Mouse (Mus musculus) neural tube, embryonic 15.5 days (tissue): Measurements from ENCODE around the gene Ehbp1. TPM values are rescaled to one million over a fixed set of nuclear protein-coding genes. Genes with fewer than 3 reads are reported as not detected.

Source experiments
- ATAC-seq: fragments of 200-750 bp; cut with Nextera tagmentation; 2 replicates; pipeline ENCODE4 v1.8.0; 2017; ENCODE audit warnings: mild to moderate bottlenecking, moderate TSS enrichment, moderate library complexity; ENCODE audit not compliant: low FRiP score
- H3K27ac ChIP-seq: fragments of 300-500 bp; sonication (generic); replicated peaks from 2 replicates; pipeline ENCODE4 v1.5.1; 2015; ENCODE audit warnings: mild to moderate bottlenecking, inconsistent platforms
- H3K27me3 ChIP-seq: fragments of 300-500 bp; sonication (generic); replicated peaks from 2 replicates; pipeline ENCODE4 v1.6.1; 2015; ENCODE audit warnings: inconsistent platforms
- H3K36me3 ChIP-seq: fragments of 300-500 bp; sonication (generic); 2 replicates; pipeline ENCODE4 v1.6.1; 2015; ENCODE audit warnings: inconsistent platforms
- H3K4me1 ChIP-seq: fragments of 300-500 bp; sonication (generic); 2 replicates; pipeline ENCODE4 v1.6.1; 2015; ENCODE audit warnings: inconsistent platforms
- H3K4me2 ChIP-seq: fragments of 300-500 bp; sonication (generic); 2 replicates; pipeline ENCODE4 v1.6.1; 2015; ENCODE audit warnings: inconsistent platforms, mild to moderate bottlenecking, moderate library complexity
- H3K4me3 ChIP-seq: fragments of 300-500 bp; sonication (generic); replicated peaks from 2 replicates; pipeline ENCODE4 v1.5.1; 2015; ENCODE audit warnings: mild to moderate bottlenecking, inconsistent platforms
- H3K9ac ChIP-seq: fragments of 300-500 bp; sonication (generic); replicated peaks from 2 replicates; pipeline ENCODE4 v1.6.1; 2015; ENCODE audit warnings: mild to moderate bottlenecking, inconsistent platforms
- H3K9me3 ChIP-seq: fragments of 300-500 bp; sonication (generic); replicated peaks from 2 replicates; pipeline ENCODE4 v1.6.1; 2016; ENCODE audit warnings: inconsistent platforms
- WGBS: fragments of 180-500 bp; shearing (Covaris S2); methylation state at CpG from one replicate; pipeline ENCODE4 v1.1.7; 2015; ENCODE audit warnings: mixed read lengths; 5-methylcytosine and 5-hydroxymethylcytosine counted together
- polyA plus RNA-seq: library from polyadenylated mRNA; unstranded; fragments of >200 nt; fragmentation: Nextera tagmentation; extraction: Ambion mirVana; gene quantifications from 2 replicates; pipeline ENCODE4 v1.2.1, GENCODE M21; 2015

Ehbp1 gene
- polyA plus RNA-seq, 1 experiment from 2014 or later = 21.2 TPM

GRCm38 (mm10) chr11:22190576-22190975 lies 151.5 kb downstream of the Ehbp1 start:
- 87% methylated on average over 3 of the region's 3 CpGs for WGBS
- no peaks in the 10 kb centered on the region for H3K36me3 ChIP-seq
- ATAC-seq = no peak
- 0 out of 2 replicates have a peak, but pooled peaks cover 3% of the 10 kb centered on the region for H3K4me1 ChIP-seq
- H3K4me3 ChIP-seq = no peak overlapping the region
- no peak overlapping the region for H3K4me2 ChIP-seq
- no peaks in the 10 kb centered on the region for H3K27me3 ChIP-seq
- no peak overlapping the region for H3K27ac ChIP-seq
- no peak overlapping the region for H3K9ac ChIP-seq
- no peaks in the 10 kb centered on the region for H3K9me3 ChIP-seq

GRCm38 (mm10) chr11:22189970-22190369 lies 152.1 kb downstream of the Ehbp1 start:
- WGBS = 89% methylated on average over 3 of the region's 3 CpGs
- no peak for ATAC-seq
- Histone ChIP-seq H3K4me2 (no peak overlapping the region), H3K9ac (no peak overlapping the region), H3K9me3 (no peaks in the 10 kb centered on the region), H3K4me3 (no peak overlapping the region), H3K27me3 (no peaks in the 10 kb centered on the region), H3K27ac (no peak overlapping the region), H3K36me3 (no peaks in the 10 kb centered on the region), H3K4me1 (0 out of 2 replicates have a peak, but pooled peaks cover 3% of the 10 kb centered on the region)

- no peak overlapping the region for H3K4me2 ChIP-seq
- H3K4me3 ChIP-seq = no peak overlapping the region
- no peak for ATAC-seq
- H3K9ac ChIP-seq = no peak overlapping the region
- no peaks in the 10 kb centered on the region for H3K27me3 ChIP-seq
- H3K36me3 ChIP-seq = no peaks in the 10 kb centered on the region
- no peaks in the 10 kb centered on the region for H3K4me1 ChIP-seq
- 91% methylated on average over 8 of the region's 8 CpGs for WGBS
- H3K27ac ChIP-seq = no peak overlapping the region
- H3K9me3 ChIP-seq = no peaks in the 10 kb centered on the region
Measured at GRCm38 (mm10) chr11:22181530-22182501, 160.3 kb downstream of the Ehbp1 start.

GRCm38 (mm10) chr11:22180146-22180545 lies 161.9 kb downstream of the Ehbp1 start:
- no peaks in the 10 kb centered on the region for H3K27me3 ChIP-seq
- H3K27ac ChIP-seq = no peak overlapping the region
- no peak overlapping the region for H3K9ac ChIP-seq
- H3K4me1 ChIP-seq = no peaks in the 10 kb centered on the region
- H3K4me2 ChIP-seq = no peak overlapping the region
- H3K9me3 ChIP-seq = no peaks in the 10 kb centered on the region
- no peak for ATAC-seq
- H3K4me3 ChIP-seq = no peak overlapping the region
- no peaks in the 10 kb centered on the region for H3K36me3 ChIP-seq

GRCm38 (mm10) chr11:22178569-22178968 lies 163.5 kb downstream of the Ehbp1 start:
- no peak for ATAC-seq
- H3K4me1 ChIP-seq = no peaks in the 10 kb centered on the region
- 89% methylated on average over 1 of the region's 1 CpGs for WGBS
- H3K9me3 ChIP-seq = no peaks in the 10 kb centered on the region
- no peak overlapping the region for H3K27ac ChIP-seq
- H3K4me3 ChIP-seq = no peak overlapping the region
- H3K27me3 ChIP-seq = no peaks in the 10 kb centered on the region
- H3K9ac ChIP-seq = no peak overlapping the region
- no peaks in the 10 kb centered on the region for H3K36me3 ChIP-seq
- no peak overlapping the region for H3K4me2 ChIP-seq

- Histone ChIP-seq H3K27ac (no peak overlapping the region), H3K36me3 (peaks cover 11% of the 10 kb centered on the region), H3K9ac (no peak overlapping the region), H3K4me2 (no peak overlapping the region), H3K4me3 (no peak overlapping the region), H3K27me3 (no peaks in the 10 kb centered on the region), H3K9me3 (no peaks in the 10 kb centered on the region), H3K4me1 (no peaks in the 10 kb centered on the region)
- ATAC-seq = no peak
- 85% methylated on average over 3 of the region's 3 CpGs for WGBS
Measured at GRCm38 (mm10) chr11:22174311-22174710, 167.8 kb downstream of the Ehbp1 start.

- Histone ChIP-seq H3K27me3 (no peaks in the 10 kb centered on the region), H3K9ac (no peak overlapping the region), H3K9me3 (no peaks in the 10 kb centered on the region), H3K4me3 (no peak overlapping the region), H3K4me1 (no peaks in the 10 kb centered on the region), H3K4me2 (no peak overlapping the region), H3K36me3 (peaks cover 14% of the 10 kb centered on the region), H3K27ac (no peak overlapping the region)
- ATAC-seq = no peak
- 95% methylated on average over 6 of the region's 6 CpGs for WGBS
Measured at GRCm38 (mm10) chr11:22170962-22171638, 171.0 kb downstream of the Ehbp1 start.

- Histone ChIP-seq H3K4me1 (no peaks in the 10 kb centered on the region), H3K27ac (no peak overlapping the region), H3K4me3 (no peak overlapping the region), H3K9me3 (no peaks in the 10 kb centered on the region), H3K36me3 (no peaks in the 10 kb centered on the region), H3K27me3 (no peaks in the 10 kb centered on the region), H3K9ac (no peak overlapping the region), H3K4me2 (no peak overlapping the region)
- WGBS = 91% methylated on average over 4 of the region's 4 CpGs
- no peak for ATAC-seq
Measured at GRCm38 (mm10) chr11:22157882-22158281, 184.2 kb downstream of the Ehbp1 start.

- Histone ChIP-seq H3K36me3 (no peaks in the 10 kb centered on the region), H3K27ac (no peak overlapping the region), H3K4me1 (no peaks in the 10 kb centered on the region), H3K9me3 (no peaks in the 10 kb centered on the region), H3K4me2 (no peak overlapping the region), H3K27me3 (no peaks in the 10 kb centered on the region), H3K4me3 (no peak overlapping the region), H3K9ac (no peak overlapping the region)
- WGBS = 93% methylated on average over 2 of the region's 2 CpGs
- ATAC-seq = no peak
Measured at GRCm38 (mm10) chr11:22156182-22156581, 185.9 kb downstream of the Ehbp1 start.

- no peak overlapping the region for H3K9ac ChIP-seq
- H3K4me1 ChIP-seq = no peaks in the 10 kb centered on the region
- H3K4me3 ChIP-seq = no peak overlapping the region
- H3K27ac ChIP-seq = no peak overlapping the region
- no peak for ATAC-seq
- no peaks in the 10 kb centered on the region for H3K27me3 ChIP-seq
- no peaks in the 10 kb centered on the region for H3K36me3 ChIP-seq
- no peaks in the 10 kb centered on the region for H3K9me3 ChIP-seq
- 84% methylated on average over 3 of the region's 3 CpGs for WGBS
- H3K4me2 ChIP-seq = no peak overlapping the region
Measured at GRCm38 (mm10) chr11:22155366-22156095, 186.6 kb downstream of the Ehbp1 start.

GRCm38 (mm10) chr11:22154501-22155294 lies 187.4 kb downstream of the Ehbp1 start:
- no peaks in the 10 kb centered on the region for H3K9me3 ChIP-seq
- no peak overlapping the region for H3K4me3 ChIP-seq
- H3K27ac ChIP-seq = no peak overlapping the region
- H3K9ac ChIP-seq = no peak overlapping the region
- ATAC-seq = no peak
- peaks cover 3% of the 10 kb centered on the region; the same call in 1 of the 2 replicates for H3K36me3 ChIP-seq
- WGBS = 89% methylated on average over 9 of the region's 9 CpGs
- no peak overlapping the region for H3K4me2 ChIP-seq
- no peaks in the 10 kb centered on the region for H3K27me3 ChIP-seq
- H3K4me1 ChIP-seq = no peaks in the 10 kb centered on the region
